In genomic region chr5:110980576-110980975, GRCm38 (mm10) we compare ENCODE assay signal across 8 mouse cellular contexts.
DNase-seq lines count a peak whose midpoint lies in the region; ATAC-seq and TF ChIP-seq lines count a peak whose summit lies in the region.

No protein-coding gene starts in this region.

- no peak overlapping the region for H3K9ac ChIP-seq in heart, embryonic 11.5 days (ENCODE audit: low read depth, low read length)

- no peak for TF ChIP-seq CTCF in Patski (IDR thresholded peaks at IDR 0.05)

- POLR2A ChIA-PET in Patski (lab: Charles Lee): no interaction called here

- no peak overlapping the region for H3K27ac ChIP-seq in heart, embryonic 11.5 days (ENCODE audit: low read depth, low read length)
- H3K27ac ChIP-seq in hindbrain, embryonic 10.5 days: peak overlapping the region; percentile 89; the same call in 1 of the 2 replicates
- H3K27ac ChIP-seq in midbrain, embryonic 10.5 days (replicated peaks): no peak overlapping the region

- WGBS in heart, embryonic 11.5 days (ENCODE audit: insufficient replicate concordance): 60% methylated on average over 5 of the region's 5 CpGs
- WGBS in hindbrain, embryonic 10.5 days: 69% methylated on average over 5 of the region's 5 CpGs
- WGBS in midbrain, embryonic 10.5 days: 76% methylated on average over 5 of the region's 5 CpGs

- no peak for ATAC-seq in heart, embryonic 11.5 days (replicated peaks; ENCODE audit: insufficient number of reproducible peaks, low FRiP score, low TSS enrichment)
- peak; percentile 44 for ATAC-seq in Patski
- no peak for ATAC-seq in CD4-positive, CD25-positive, alpha-beta regulatory T cell, adult 4 months
- no peak for ATAC-seq in granulocyte monocyte progenitor cell, adult 5-6 weeks (replicated peaks; ENCODE audit: poor library complexity, severe bottlenecking)

- peaks cover 12% of the 10 kb centered on the region for H3K4me1 ChIP-seq in heart, embryonic 11.5 days (ENCODE audit: control insufficient read depth, insufficient read depth, low read length)
- peaks cover 31% of the 10 kb centered on the region for H3K4me1 ChIP-seq in hindbrain, embryonic 10.5 days (replicated peaks)
- peaks cover 30% of the 10 kb centered on the region for H3K4me1 ChIP-seq in midbrain, embryonic 10.5 days

- H3K36me3 ChIP-seq in heart, embryonic 11.5 days (ENCODE audit: control insufficient read depth, insufficient read depth, low read length): no peaks in the 10 kb centered on the region
- no peaks in the 10 kb centered on the region for H3K36me3 ChIP-seq in hindbrain, embryonic 10.5 days
- no peaks in the 10 kb centered on the region for H3K36me3 ChIP-seq in midbrain, embryonic 10.5 days

- in situ Hi-C loops in Patski (cut with MboI; ENCODE audit: low pct_unique_long_range_greater_than_20kb): loop anchor here (5.0 kb wide), 2 partner anchors 227 to 277 kb away; no protein-coding TSS in a partner anchor

- H3K27me3 ChIP-seq in heart, embryonic 11.5 days (ENCODE audit: control insufficient read depth, insufficient read depth, low read length): peaks cover 9% of the 10 kb centered on the region
- H3K27me3 ChIP-seq in Patski: no peaks in the 10 kb centered on the region
- peaks cover 28% of the 10 kb centered on the region for H3K27me3 ChIP-seq in hindbrain, embryonic 10.5 days (ENCODE audit: insufficient read depth, poor library complexity, severe bottlenecking)
- peaks cover 35% of the 10 kb centered on the region for H3K27me3 ChIP-seq in midbrain, embryonic 10.5 days (ENCODE audit: low read depth, poor library complexity, severe bottlenecking)

- no peaks in the 10 kb centered on the region for H3K9me3 ChIP-seq in heart, embryonic 11.5 days (replicated peaks; ENCODE audit: control insufficient read depth, low read length)
- H3K9me3 ChIP-seq in hindbrain, embryonic 10.5 days: no peaks in the 10 kb centered on the region
- no peaks in the 10 kb centered on the region for H3K9me3 ChIP-seq in midbrain, embryonic 10.5 days (replicated peaks)

- H3K4me2 ChIP-seq in heart, embryonic 11.5 days: peak overlapping the region; percentile 92

- H3K4me3 ChIP-seq in heart, embryonic 11.5 days (ENCODE audit: low read depth, low read length): peak overlapping the region; percentile 72
- peak overlapping the region; percentile 80 for H3K4me3 ChIP-seq in hindbrain, embryonic 10.5 days
- peak overlapping the region; percentile 66 for H3K4me3 ChIP-seq in midbrain, embryonic 10.5 days

- DNase-seq in heart, adult 11 months: no peak
- DNase-seq in Patski (ENCODE audit: low read depth, low spot score): peak; percentile 47
- DNase-seq in hindbrain, embryonic 10.5 days (ENCODE audit: low spot score): no peak
- DNase-seq in midbrain, embryonic 10.5 days (ENCODE audit: low spot score): no peak
- no peak for DNase-seq in thymus, postnatal 14 days

- CTCF ChIA-PET in Patski (lab: Charles Lee): interaction anchor here (0.6 to 1.1 kb wide), 3 partner anchors 132 to 288 kb away, joined by 3 read pairs; no protein-coding TSS in a partner anchor
